Mouse (Mus musculus) gastrocnemius, postnatal 10 days (tissue): ENCODE results near the gene H2-Ke6. TPM values are rescaled to one million over a fixed set of nuclear protein-coding genes. Genes with fewer than 3 reads are reported as not detected.
A peak's percentile ranks its signal among the peaks of the same experiment; 100 is the strongest.

ENCODE experiments used
- DNase-seq: peaks from one replicate; pipeline ENCODE4 v3.0.0; 2021; ENCODE audit warnings: mixed read lengths
- long read RNA-seq, 2 experiments: library from polyadenylated mRNA; stranded (forward); transcript quantifications; one replicate each; pipeline ENCODE4 v2.0.0; 2021
- total RNA-seq, 2 experiments: library from RNA; stranded (reverse); gene quantifications; 2 replicates each; pipeline ENCODE4 v1.2.3; 2021

Gene H2-Ke6
- total RNA-seq = 10 to 100 TPM; 50.5 to 63.2 TPM
- long read RNA-seq, experiment 1, transcript H2-Ke6-201 (9 exons, 965 nt) = major isoform, 18 of 31 reads
- long read RNA-seq, experiment 1, partial matches to known transcripts = 3 of 31 reads
- long read RNA-seq, experiment 1, other reads (novel, unspliced or antisense) = 5 of 31 reads
- long read RNA-seq, experiment 2, transcript H2-Ke6-201 (9 exons, 965 nt) = major isoform, 14 of 23 reads
- long read RNA-seq, experiment 2, partial matches to known transcripts = 4 of 23 reads
- long read RNA-seq, experiment 2, other reads (novel, unspliced or antisense) = 3 of 23 reads

GRCm38 (mm10) chr17:34027656-34028223, at the start of gene H2-Ke6:
Gene H2-Ke6 (minus strand): TSS chr17:34028060.
- peak; percentile 93 for DNase-seq

- DNase-seq = peak; percentile 73
These were observed 49.7 kb upstream of the H2-Ke6 start for GRCm38 (mm10) chr17:34077549-34077948.

GRCm38 (mm10) chr17:34075271-34075670, 47.4 kb upstream of the H2-Ke6 start:
- DNase-seq = peak; percentile 68

- no peak for DNase-seq
These were observed 44.2 kb upstream of the H2-Ke6 start for GRCm38 (mm10) chr17:34072091-34072490.

GRCm38 (mm10) chr17:34068864-34069263, 41.0 kb upstream of the H2-Ke6 start:
- no peak for DNase-seq

GRCm38 (mm10) chr17:34057224-34057623, 29.4 kb upstream of the H2-Ke6 start:
- DNase-seq = no peak

GRCm38 (mm10) chr17:34047404-34048050, 19.7 kb upstream of the H2-Ke6 start:
- no peak for DNase-seq

- DNase-seq = no peak
These were observed 18.1 kb upstream of the H2-Ke6 start for GRCm38 (mm10) chr17:34045941-34046340.

- peak; percentile 77 for DNase-seq
These were observed 11.9 kb upstream of the H2-Ke6 start for GRCm38 (mm10) chr17:34039562-34040450.

GRCm38 (mm10) chr17:34038878-34039561, 11.2 kb upstream of the H2-Ke6 start, which contains the start of gene Col11a2:
Gene Col11a2 (plus strand): TSS chr17:34039437.
- DNase-seq = no peak

GRCm38 (mm10) chr17:34038440-34038839, 10.6 kb upstream of the H2-Ke6 start:
- DNase-seq = no peak

- no peak for DNase-seq
These were observed 9.4 kb upstream of the H2-Ke6 start for GRCm38 (mm10) chr17:34037241-34037640.

- no peak for DNase-seq
These were observed 8.8 kb upstream of the H2-Ke6 start for GRCm38 (mm10) chr17:34036647-34037046.

GRCm38 (mm10) chr17:34035517-34035916, 7.7 kb upstream of the H2-Ke6 start:
- no peak for DNase-seq

- peak; percentile 76 for DNase-seq
These were observed 6.2 kb upstream of the H2-Ke6 start for GRCm38 (mm10) chr17:34034064-34034463.

- DNase-seq = peak; percentile 21
These were observed 5.6 kb upstream of the H2-Ke6 start for GRCm38 (mm10) chr17:34033441-34033840.

- DNase-seq = peak; percentile 31
These were observed 4.9 kb upstream of the H2-Ke6 start for GRCm38 (mm10) chr17:34032806-34033205.

GRCm38 (mm10) chr17:34032174-34032632, 4.3 kb upstream of the H2-Ke6 start:
- DNase-seq = no peak

- peak; percentile 100 for DNase-seq
These were observed 3.8 kb upstream of the H2-Ke6 start, which contains the start of the genes Slc39a7 and Rxrb for GRCm38 (mm10) chr17:34031465-34032173. Gene Slc39a7 (minus strand): TSS chr17:34031682. Gene Rxrb (plus strand): TSS chr17:34031812.

GRCm38 (mm10) chr17:34030861-34031326, 3.0 kb upstream of the H2-Ke6 start:
- DNase-seq = peak; percentile 45
